Mouse (Mus musculus) lung, postnatal 0 days (tissue): ENCODE measurements around the gene Xk.

Experiments
- CTCF ChIP-seq: IDR thresholded peaks from 2 replicates; pipeline ENCODE4 v1.5.1; 2016; ENCODE audit warnings: antibody characterized with exemption, mild to moderate bottlenecking
- EP300 ChIP-seq: IDR thresholded peaks from 2 replicates; pipeline ENCODE4 v1.6.1; 2016; ENCODE audit warnings: antibody characterized with exemption, mild to moderate bottlenecking, control low read depth

DNA sequence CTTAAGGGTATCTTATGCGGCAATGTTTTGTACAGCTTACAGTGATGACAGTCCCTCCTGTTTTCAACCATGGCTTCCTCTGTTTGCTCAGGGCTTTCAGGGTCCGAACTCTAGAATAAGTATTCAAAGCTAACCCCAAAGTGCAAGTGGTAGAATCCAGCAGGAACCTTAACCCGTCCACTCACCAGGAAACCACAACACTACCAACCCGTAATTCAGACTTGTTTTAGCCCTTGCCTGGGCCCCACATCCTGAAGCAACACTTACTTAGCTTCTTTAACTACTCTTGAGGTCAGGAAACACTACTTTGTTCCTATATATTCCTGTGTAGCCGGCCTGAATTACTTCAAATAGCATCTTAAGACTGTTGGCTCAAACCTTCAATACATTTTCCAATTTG lies 30.2 kb downstream of the Xk start:
- no peak for TF ChIP-seq CTCF
- no peak for TF ChIP-seq EP300
